Mouse (Mus musculus): ENCODE data around the gene Gm1110.

- no peak for TF ChIP-seq TAL1 (IDR thresholded peaks at IDR 0.05; ENCODE audit: low read length)
- TF ChIP-seq USF1 (IDR thresholded peaks at IDR 0.05; ENCODE audit: low read depth, low read length), result no peak
Observed at GRCm38 (mm10) chr9:26947790-26948189, 24.9 kb upstream of the Gm1110 start.

All from MEL (cell line).